In genomic region chr7:50730951-50731350, GRCm38 (mm10) we compare ENCODE assay signal across 15 mouse cellular contexts.
DNase-seq lines count a peak whose midpoint lies in the region; ATAC-seq and TF ChIP-seq lines count a peak whose summit lies in the region.
"Had no signal": no experiment of that assay in that cellular context is flagged by ENCODE, and none has a peak within 500 bp of the region (broad histone marks: within the 10 kb centered on the region; RNA-seq: fewer than 3 reads in every experiment).

No protein-coding gene starts in this region.

- no peak overlapping the region for H3K4me3 ChIP-seq in forebrain, postnatal 0 days (ENCODE audit: low read depth, low read length)
- no peak overlapping the region for H3K4me3 ChIP-seq in forebrain, embryonic 11.5 days (ENCODE audit: low read depth, low read length)
- no peak overlapping the region for H3K4me3 ChIP-seq in embryonic facial prominence, embryonic 10.5 days
- H3K4me3 ChIP-seq: forebrain, embryonic 13.5 days; heart, embryonic 15.5 days; liver, embryonic 13.5 days; midbrain, embryonic 10.5 days; neural tube, embryonic 13.5 days had no signal

- intact Hi-C loops in left cerebral cortex, postnatal 14 days (cut with DNase I) = loop anchor here (10.0 kb wide), 1 partner anchor 704 kb away; no protein-coding TSS in a partner anchor

- H3K36me3 ChIP-seq in forebrain, postnatal 0 days (ENCODE audit: insufficient read depth) = no peaks in the 10 kb centered on the region
- no peaks in the 10 kb centered on the region for H3K36me3 ChIP-seq in forebrain, embryonic 11.5 days (ENCODE audit: control insufficient read depth, insufficient read depth, low read length)
- no peaks in the 10 kb centered on the region for H3K36me3 ChIP-seq in embryonic facial prominence, embryonic 10.5 days (replicated peaks)
- H3K36me3 ChIP-seq: heart, embryonic 15.5 days; liver, embryonic 13.5 days; midbrain, embryonic 10.5 days; neural tube, embryonic 13.5 days had no signal

- no peak for ATAC-seq in forebrain, postnatal 0 days
- ATAC-seq in forebrain, embryonic 11.5 days (replicated peaks; ENCODE audit: low FRiP score) = no peak
- ATAC-seq: forebrain, embryonic 13.5 days had no signal

- WGBS in forebrain, postnatal 0 days = 62% methylated on average over 4 of the region's 4 CpGs
- whole genome bisulfite sequencing in forebrain, embryonic 11.5 days = 59% methylated on average over 4 of the region's 4 CpGs
- 51% methylated on average over 4 of the region's 4 CpGs for WGBS in embryonic facial prominence, embryonic 10.5 days

- H3K9ac ChIP-seq in forebrain, postnatal 0 days = no peak overlapping the region
- no peak overlapping the region for H3K9ac ChIP-seq in forebrain, embryonic 11.5 days (ENCODE audit: low read length)
- H3K9ac ChIP-seq: forebrain, embryonic 13.5 days; heart, embryonic 15.5 days; liver, embryonic 13.5 days; neural tube, embryonic 13.5 days had no signal

- peak; percentile 36 for DNase-seq in forebrain, postnatal 0 days
- DNase-seq in forebrain, embryonic 11.5 days (ENCODE audit: low spot score) = no peak
- DNase-seq in left cerebral cortex, postnatal 14 days (ENCODE audit: low spot score in 2 of 2) = peak; percentile 13 to 16
- DNase-seq in left cerebral cortex, adult 18-20 months (ENCODE audit: low spot score in 2 of 2) = no peak
- DNase-seq in ES-CJ7 (ENCODE audit: low read depth, low spot score) = peak; percentile 15
- DNase-seq in embryonic facial prominence, embryonic 10.5 days (ENCODE audit: low spot score) = peak; percentile 10
- DNase-seq in spleen, adult 12 weeks (ENCODE audit: low spot score) = no peak
- no peak for DNase-seq in B cell, adult 2 months
- DNase-seq: gastrocnemius, postnatal 36 days; kidney, adult 18-20 months; liver, embryonic 13.5 days had no signal

- peak; percentile 51 for TF ChIP-seq CTCF in forebrain, postnatal 0 days (IDR thresholded peaks at IDR 0.05; ENCODE audit: low read depth)

- no peak overlapping the region for H3K4me2 ChIP-seq in forebrain, postnatal 0 days (ENCODE audit: low read depth)
- H3K4me2 ChIP-seq in forebrain, embryonic 11.5 days (ENCODE audit: low read depth, low read length, severe bottlenecking) = no peak overlapping the region
- H3K4me2 ChIP-seq: forebrain, embryonic 13.5 days; heart, embryonic 15.5 days; liver, embryonic 13.5 days; neural tube, embryonic 13.5 days had no signal

- no peaks in the 10 kb centered on the region for H3K27me3 ChIP-seq in forebrain, postnatal 0 days (ENCODE audit: insufficient read depth, low read length)
- H3K27me3 ChIP-seq in forebrain, embryonic 11.5 days (ENCODE audit: control insufficient read depth, insufficient read depth, low read length) = no peaks in the 10 kb centered on the region
- no peaks in the 10 kb centered on the region for H3K27me3 ChIP-seq in embryonic facial prominence, embryonic 10.5 days (replicated peaks; ENCODE audit: low read depth, poor library complexity, severe bottlenecking)
- H3K27me3 ChIP-seq: forebrain, embryonic 13.5 days; heart, embryonic 15.5 days; liver, embryonic 13.5 days; neural tube, embryonic 13.5 days had no signal

- H3K4me1 ChIP-seq in forebrain, postnatal 0 days (ENCODE audit: insufficient read depth) = no peaks in the 10 kb centered on the region
- H3K4me1 ChIP-seq in forebrain, embryonic 11.5 days (replicated peaks; ENCODE audit: control insufficient read depth, insufficient read depth, low read length) = no peaks in the 10 kb centered on the region
- H3K4me1 ChIP-seq in embryonic facial prominence, embryonic 10.5 days = no peaks in the 10 kb centered on the region
- H3K4me1 ChIP-seq: forebrain, embryonic 13.5 days; heart, embryonic 15.5 days; liver, embryonic 13.5 days; midbrain, embryonic 10.5 days; neural tube, embryonic 13.5 days had no signal

- H3K9me3 ChIP-seq in forebrain, postnatal 0 days (ENCODE audit: low read length) = no peaks in the 10 kb centered on the region
- H3K9me3 ChIP-seq in forebrain, embryonic 11.5 days (ENCODE audit: control insufficient read depth, low read length) = no peaks in the 10 kb centered on the region
- no peaks in the 10 kb centered on the region for H3K9me3 ChIP-seq in embryonic facial prominence, embryonic 10.5 days
- H3K9me3 ChIP-seq: forebrain, embryonic 13.5 days; heart, embryonic 15.5 days; liver, embryonic 13.5 days; midbrain, embryonic 10.5 days; neural tube, embryonic 13.5 days had no signal

- H3K27ac ChIP-seq in forebrain, postnatal 0 days (ENCODE audit: low read depth, low read length) = no peak overlapping the region
- no peak overlapping the region for H3K27ac ChIP-seq in forebrain, embryonic 11.5 days (ENCODE audit: low read depth, low read length)
- no peak overlapping the region for H3K27ac ChIP-seq in embryonic facial prominence, embryonic 10.5 days (replicated peaks)
- H3K27ac ChIP-seq: forebrain, embryonic 13.5 days; heart, embryonic 15.5 days; liver, embryonic 13.5 days; midbrain, embryonic 10.5 days; neural tube, embryonic 13.5 days had no signal

Comparison
In these comparisons a context has a peak if more than half of its experiments do, and no peak if none do; other contexts are left out.
1. DNase-seq: peak in forebrain, postnatal 0 days (single experiment), left cerebral cortex, postnatal 14 days (2 of 2), ES-CJ7 (single experiment) and embryonic facial prominence, embryonic 10.5 days (single experiment); none in forebrain, embryonic 11.5 days (single experiment), left cerebral cortex, adult 18-20 months (0 of 2), spleen, adult 12 weeks (single experiment) and B cell, adult 2 months (0 of 2).